Mouse (Mus musculus): Measurements from ENCODE around the gene Sdk2. TPM values are rescaled to one million over a fixed set of nuclear protein-coding genes. Genes with fewer than 3 reads are reported as not detected.

Gene Sdk2
- polyA plus RNA-seq, 1 experiment from 2014 or later, result 7.1 TPM

GRCm38 (mm10) chr11:114066098-114066950 is 522 bp downstream of the Sdk2 start:
- Histone ChIP-seq H3K36me3 (no peaks in the 10 kb centered on the region), H3K9ac (replicated peaks) (peak overlapping the region; percentile 83), H3K27ac (replicated peaks) (peak overlapping the region; percentile 88), H3K27me3 (peaks cover 66% of the 10 kb centered on the region), H3K4me2 (replicated peaks) (peak overlapping the region; percentile 98), H3K9me3 (no peaks in the 10 kb centered on the region), H3K4me3 (peak overlapping the region; percentile 69), H3K4me1 (peaks cover 49% of the 10 kb centered on the region)
- ATAC-seq (ENCODE audit: low FRiP score, low read depth), result peak; percentile 31
- under 1% methylated on average over 90 of the region's 90 CpGs for WGBS

GRCm38 (mm10) chr11:114065596-114065995 is 1.2 kb downstream of the Sdk2 start:
- H3K4me2 ChIP-seq (replicated peaks), result peak overlapping the region; percentile 98
- no peaks in the 10 kb centered on the region for H3K9me3 ChIP-seq
- peaks cover 65% of the 10 kb centered on the region for H3K27me3 ChIP-seq
- H3K9ac ChIP-seq (replicated peaks), result peak overlapping the region; percentile 83
- peak overlapping the region; percentile 69 for H3K4me3 ChIP-seq
- H3K4me1 ChIP-seq, result peaks cover 49% of the 10 kb centered on the region
- no peak for ATAC-seq (ENCODE audit: low FRiP score, low read depth)
- H3K36me3 ChIP-seq, result no peaks in the 10 kb centered on the region
- 2% methylated on average over 19 of the region's 19 CpGs for WGBS
- no peak overlapping the region for H3K27ac ChIP-seq (replicated peaks)

DNA sequence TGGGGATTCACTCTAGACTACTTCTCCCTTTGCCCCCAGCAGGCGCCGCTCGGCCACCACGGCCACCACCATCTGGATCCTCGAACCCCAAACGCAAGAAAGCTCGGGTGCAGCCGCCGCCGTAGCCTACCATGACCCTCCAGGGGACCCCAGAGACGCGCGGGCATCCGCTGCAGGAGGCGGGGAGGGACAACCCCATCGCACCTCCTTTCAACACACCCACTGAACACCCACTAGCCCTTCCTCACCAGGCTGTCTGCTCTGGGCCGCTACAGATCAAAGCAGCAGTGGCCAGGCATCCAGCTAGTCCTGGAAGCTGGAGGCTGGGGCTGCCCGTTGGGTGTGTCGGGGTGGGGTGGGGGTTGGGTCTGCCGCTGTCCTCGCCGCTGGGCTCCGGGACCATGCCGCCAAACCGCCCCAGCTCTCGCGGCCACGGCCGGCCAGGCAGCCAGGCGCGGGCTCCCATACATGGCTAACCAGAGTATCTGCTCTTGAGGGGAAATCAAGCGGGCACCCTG is 1.9 kb downstream of the Sdk2 start:
- H3K4me2 ChIP-seq (replicated peaks), result peak overlapping the region; percentile 98
- H3K36me3 ChIP-seq, result no peaks in the 10 kb centered on the region
- no peaks in the 10 kb centered on the region for H3K9me3 ChIP-seq
- H3K27ac ChIP-seq (replicated peaks), result no peak overlapping the region
- peak overlapping the region; percentile 69 for H3K4me3 ChIP-seq
- peaks cover 49% of the 10 kb centered on the region for H3K4me1 ChIP-seq
- no peak for ATAC-seq (ENCODE audit: low FRiP score, low read depth)
- WGBS, result under 1% methylated on average over 24 of the region's 32 CpGs
- H3K27me3 ChIP-seq, result peaks cover 70% of the 10 kb centered on the region
- H3K9ac ChIP-seq (replicated peaks), result peak overlapping the region; percentile 83

DNA sequence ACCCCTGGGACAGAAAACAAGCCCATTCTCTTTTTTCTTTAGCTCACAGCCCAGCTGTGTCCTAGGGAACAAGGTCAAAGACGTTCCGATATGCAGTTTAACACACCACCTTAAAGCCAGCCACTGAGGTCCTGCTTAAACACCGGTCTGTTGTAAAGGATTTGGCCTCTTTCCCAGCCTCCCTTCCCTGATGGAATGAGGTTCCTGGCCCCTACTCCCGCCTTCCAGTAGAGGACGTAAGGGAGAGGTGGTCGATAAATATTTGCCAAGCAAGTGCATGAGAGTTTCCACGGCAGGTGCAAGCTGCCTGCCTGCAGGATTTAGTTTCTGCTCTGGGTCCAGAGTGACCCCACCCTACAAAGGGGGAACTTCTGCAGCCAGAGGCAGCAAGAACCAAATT is 4.9 kb downstream of the Sdk2 start:
- H3K27me3 ChIP-seq, result peaks cover 51% of the 10 kb centered on the region

GRCm38 (mm10) chr11:114061265-114061664 is 5.6 kb downstream of the Sdk2 start:
- H3K4me1 ChIP-seq, result peaks cover 31% of the 10 kb centered on the region
- H3K4me3 ChIP-seq, result no peak overlapping the region
- H3K27me3 ChIP-seq, result peaks cover 51% of the 10 kb centered on the region
- no peak for ATAC-seq (ENCODE audit: low FRiP score, low read depth)
- no peaks in the 10 kb centered on the region for H3K9me3 ChIP-seq
- no peaks in the 10 kb centered on the region for H3K36me3 ChIP-seq
- H3K4me2 ChIP-seq (replicated peaks), result 0 out of 2 replicates have a peak overlapping the region, but pooled peaks have one; percentile 3
- 62% methylated on average over 2 of the region's 2 CpGs for WGBS
- no peak overlapping the region for H3K9ac ChIP-seq (replicated peaks)
- H3K27ac ChIP-seq (replicated peaks), result no peak overlapping the region

More for the DNA sequence above, 4.9 kb downstream of the Sdk2 start:
- Histone ChIP-seq H3K4me1 (peaks cover 33% of the 10 kb centered on the region), H3K9ac (replicated peaks) (no peak overlapping the region), H3K4me2 (replicated peaks) (peak overlapping the region; percentile 9; the same call in 1 of the 2 replicates), H3K27ac (replicated peaks) (no peak overlapping the region), H3K36me3 (no peaks in the 10 kb centered on the region), H3K4me3 (no peak overlapping the region), H3K9me3 (no peaks in the 10 kb centered on the region)
- 65% methylated on average over 7 of the region's 7 CpGs for WGBS
- ATAC-seq (ENCODE audit: low FRiP score, low read depth), result no peak

DNA sequence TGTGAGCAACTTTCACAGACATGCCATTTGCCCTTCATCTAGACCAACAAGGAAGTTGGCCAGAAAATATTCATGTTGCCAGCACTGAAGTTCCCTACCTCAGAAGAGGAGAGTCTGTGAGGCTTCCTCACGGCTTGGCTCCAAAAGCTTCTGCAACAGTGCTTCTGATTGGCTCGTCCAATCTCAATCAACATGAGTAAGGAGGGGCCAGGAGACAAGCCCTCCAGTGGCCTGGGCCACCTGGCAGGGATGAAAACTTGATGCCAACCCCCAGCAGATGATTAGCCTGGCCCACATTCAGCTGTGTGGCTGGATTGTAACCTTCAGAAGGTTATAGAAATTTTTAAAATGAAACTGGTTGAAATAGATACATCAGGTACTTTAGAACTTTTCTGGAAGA is 10.5 kb downstream of the Sdk2 start:
- no peak overlapping the region for H3K4me2 ChIP-seq (replicated peaks)
- no peak overlapping the region for H3K4me3 ChIP-seq
- no peak overlapping the region for H3K9ac ChIP-seq (replicated peaks)
- WGBS, result 39% methylated on average over 2 of the region's 2 CpGs
- H3K4me1 ChIP-seq, result peaks cover 11% of the 10 kb centered on the region
- no peak overlapping the region for H3K27ac ChIP-seq (replicated peaks)
- H3K9me3 ChIP-seq, result no peaks in the 10 kb centered on the region
- no peak for ATAC-seq (ENCODE audit: low FRiP score, low read depth)
- no peaks in the 10 kb centered on the region for H3K36me3 ChIP-seq
- H3K27me3 ChIP-seq, result peaks cover 10% of the 10 kb centered on the region

- no peaks in the 10 kb centered on the region for H3K36me3 ChIP-seq
- H3K27me3 ChIP-seq, result peaks cover 4% of the 10 kb centered on the region; the same call in 1 of the 2 replicates
- H3K4me2 ChIP-seq (replicated peaks), result no peak overlapping the region
- no peaks in the 10 kb centered on the region for H3K9me3 ChIP-seq
- H3K9ac ChIP-seq (replicated peaks), result no peak overlapping the region
- H3K27ac ChIP-seq (replicated peaks), result no peak overlapping the region
- WGBS, result 73% methylated on average over 17 of the region's 17 CpGs
- ATAC-seq (ENCODE audit: low FRiP score, low read depth), result peak; percentile 30; the same call in 1 of the 2 replicates
- H3K4me3 ChIP-seq, result no peak overlapping the region
- H3K4me1 ChIP-seq, result peaks cover 11% of the 10 kb centered on the region
These were observed 12.1 kb downstream of the Sdk2 start for GRCm38 (mm10) chr11:114054581-114055315.

DNA sequence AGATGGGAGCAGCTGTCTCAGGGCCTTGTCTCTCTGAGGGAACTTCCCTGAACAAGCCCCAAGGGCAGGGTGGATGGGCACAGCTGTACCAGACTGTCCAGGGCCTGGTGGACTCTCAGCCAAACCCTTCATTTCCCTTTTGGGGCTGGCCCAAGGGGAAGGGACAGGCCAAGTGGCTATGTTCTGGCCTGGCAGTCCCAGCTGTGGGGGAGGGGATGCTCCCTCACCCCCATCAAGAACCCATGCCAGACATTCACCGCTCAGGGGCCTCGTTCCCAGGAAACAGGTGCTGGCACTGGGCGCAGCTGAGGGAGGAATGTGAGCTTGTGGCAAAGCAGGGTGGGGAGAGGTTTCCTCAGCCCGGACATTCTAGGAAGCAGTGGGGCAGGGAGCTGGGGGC is 15.5 kb downstream of the Sdk2 start:
- no peak overlapping the region for H3K9ac ChIP-seq (replicated peaks)
- no peak overlapping the region for H3K27ac ChIP-seq (replicated peaks)
- WGBS, result 86% methylated on average over 4 of the region's 4 CpGs
- peaks cover 20% of the 10 kb centered on the region for H3K4me1 ChIP-seq
- H3K36me3 ChIP-seq, result no peaks in the 10 kb centered on the region
- no peaks in the 10 kb centered on the region for H3K9me3 ChIP-seq
- no peak overlapping the region for H3K4me2 ChIP-seq (replicated peaks)
- H3K27me3 ChIP-seq, result peaks cover 6% of the 10 kb centered on the region; the same call in 1 of the 2 replicates
- no peak overlapping the region for H3K4me3 ChIP-seq
- ATAC-seq (ENCODE audit: low FRiP score, low read depth), result no peak

DNA sequence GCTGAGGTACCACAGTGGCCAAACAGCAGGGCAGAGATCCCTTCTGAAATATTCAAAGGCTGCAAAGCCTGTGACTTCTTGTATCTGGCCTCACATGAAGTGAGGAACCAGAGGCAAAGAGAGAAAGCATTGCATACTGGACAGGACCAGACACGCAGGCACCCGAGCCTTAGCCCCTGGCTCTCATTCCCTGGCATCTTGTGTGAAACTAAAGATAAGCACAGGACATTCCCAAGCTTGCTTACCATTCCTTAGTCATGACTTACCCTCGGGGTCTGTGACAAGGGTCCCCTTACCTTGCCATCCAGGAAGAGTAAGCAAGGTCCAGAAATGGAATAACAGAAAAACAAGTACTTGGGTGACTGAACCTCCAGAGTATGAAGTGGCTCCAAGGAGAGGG is 16.3 kb downstream of the Sdk2 start:
- Histone ChIP-seq H3K27ac (replicated peaks) (no peak overlapping the region), H3K4me2 (replicated peaks) (no peak overlapping the region), H3K27me3 (peaks cover 6% of the 10 kb centered on the region; the same call in 1 of the 2 replicates), H3K9me3 (no peaks in the 10 kb centered on the region), H3K4me1 (peaks cover 20% of the 10 kb centered on the region), H3K9ac (replicated peaks) (no peak overlapping the region), H3K36me3 (no peaks in the 10 kb centered on the region), H3K4me3 (no peak overlapping the region)
- no peak for ATAC-seq (ENCODE audit: low FRiP score, low read depth)
- WGBS, result 94% methylated on average over 3 of the region's 3 CpGs

GRCm38 (mm10) chr11:114047887-114048331 is 18.9 kb downstream of the Sdk2 start:
- H3K27ac ChIP-seq (replicated peaks), result peak overlapping the region; percentile 5; the same call in 1 of the 2 replicates

DNA sequence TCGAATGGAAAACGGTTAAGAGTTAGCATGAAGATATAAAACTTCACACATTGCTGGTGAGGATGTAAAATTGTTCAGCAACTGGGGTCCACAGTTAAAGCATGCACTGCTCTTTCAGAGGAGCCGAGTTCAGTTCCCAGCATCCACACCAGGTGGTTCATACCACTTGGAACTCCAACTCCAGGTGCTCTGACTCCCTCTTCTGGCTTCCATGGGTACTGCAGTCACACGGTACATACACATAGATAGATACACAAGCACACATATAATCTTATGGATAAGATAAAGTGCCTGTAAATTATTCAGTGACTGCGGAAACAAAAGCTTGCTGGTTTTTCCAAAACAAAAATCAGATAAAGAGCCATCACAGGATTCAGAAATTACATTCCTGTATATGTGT is 19.9 kb downstream of the Sdk2 start:
- Histone ChIP-seq H3K27ac (replicated peaks) (no peak overlapping the region), H3K4me3 (no peak overlapping the region), H3K36me3 (no peaks in the 10 kb centered on the region), H3K9ac (replicated peaks) (no peak overlapping the region), H3K4me2 (replicated peaks) (no peak overlapping the region), H3K9me3 (no peaks in the 10 kb centered on the region), H3K4me1 (peaks cover 10% of the 10 kb centered on the region; the same call in 1 of the 2 replicates), H3K27me3 (peaks cover 19% of the 10 kb centered on the region)
- WGBS, result 97% methylated on average over 5 of the region's 5 CpGs
- no peak for ATAC-seq (ENCODE audit: low FRiP score, low read depth)

More at GRCm38 (mm10) chr11:114047887-114048331, 18.9 kb downstream of the Sdk2 start:
- H3K4me3 ChIP-seq, result no peak overlapping the region
- H3K4me2 ChIP-seq (replicated peaks), result peak overlapping the region; percentile 19; the same call in 1 of the 2 replicates
- no peaks in the 10 kb centered on the region for H3K36me3 ChIP-seq
- 0 out of 2 replicates have a peak overlapping the region, but pooled peaks have one; percentile 11 for H3K9ac ChIP-seq (replicated peaks)
- H3K4me1 ChIP-seq, result peaks cover 10% of the 10 kb centered on the region; the same call in 1 of the 2 replicates
- H3K27me3 ChIP-seq, result peaks cover 14% of the 10 kb centered on the region
- 0 out of 2 replicates have a peak, but pooled peaks have one; percentile 16 for ATAC-seq (ENCODE audit: low FRiP score, low read depth)
- WGBS, result 6% methylated on average over 10 of the region's 10 CpGs
- no peaks in the 10 kb centered on the region for H3K9me3 ChIP-seq

Measured in midbrain, embryonic 12.5 days (tissue).